Mouse (Mus musculus) ES-E14 (cell line): Measurements from ENCODE around the gene Cdk5rap1.

Experiments used
- CHD2 ChIP-seq: IDR thresholded peaks from 2 replicates; pipeline ENCODE4 v1.6.1; 2014; ENCODE audit warnings: mild to moderate bottlenecking, low read depth, low read length, inconsistent platforms
- HCFC1 ChIP-seq: IDR thresholded peaks from 2 replicates; pipeline ENCODE4 v1.6.1; 2012; ENCODE audit warnings: low read length, inconsistent platforms, borderline replicate concordance; ENCODE audit not compliant: insufficient read depth
- MAFK ChIP-seq: IDR thresholded peaks from 2 replicates; pipeline ENCODE4 v1.6.1; 2014; ENCODE audit warnings: mild to moderate bottlenecking, low read depth, low read length, inconsistent platforms; ENCODE audit not compliant: insufficient read depth
- ZC3H11A ChIP-seq: IDR thresholded peaks from 2 replicates; pipeline ENCODE4 v1.6.1; 2012; ENCODE audit warnings: low read depth, mild to moderate bottlenecking, inconsistent platforms, low read length, borderline replicate concordance
- ZNF384 ChIP-seq: IDR thresholded peaks from 2 replicates; pipeline ENCODE4 v1.6.1; 2012; ENCODE audit warnings: low read depth, low read length, inconsistent platforms

- no peak for TF ChIP-seq MAFK
- TF ChIP-seq ZC3H11A = no peak
- TF ChIP-seq HCFC1 = no peak
- TF ChIP-seq ZNF384 = no peak
- no peak for TF ChIP-seq CHD2
Observed at GRCm38 (mm10) chr2:154399325-154399724, 26.5 kb upstream of the Cdk5rap1 start.
